Mouse (Mus musculus): ENCODE measurements around the gene Pilra. TPM values are rescaled to one million over a fixed set of nuclear protein-coding genes. Genes with fewer than 3 reads are reported as not detected.

Gene Pilra
- polyA plus RNA-seq, 1 experiment from 2014 or later: 1.3 TPM

DNA sequence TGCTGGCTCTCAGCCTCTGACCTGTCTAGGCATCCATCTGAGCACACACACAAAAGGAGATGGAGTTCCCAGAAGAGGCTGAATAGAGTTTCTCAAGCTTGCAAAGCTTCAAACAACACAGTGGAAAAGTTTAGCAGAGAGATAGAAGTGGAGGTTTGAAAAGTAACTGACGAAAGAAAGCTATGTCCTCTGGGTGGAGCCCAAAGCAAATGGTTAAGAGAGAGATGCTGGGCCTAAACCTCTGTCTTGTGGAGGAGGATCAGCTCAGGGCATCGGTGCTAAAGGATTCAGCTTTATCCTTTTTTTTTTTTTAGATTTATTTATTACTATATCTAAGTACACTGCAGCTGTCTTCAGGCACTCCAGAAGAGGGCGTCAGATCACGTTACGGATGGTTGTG lies 27.8 kb downstream of the Pilra start:
- Histone ChIP-seq H3K27me3 (replicated peaks; ENCODE audit: control insufficient read depth, insufficient read depth, low read length) (no peaks in the 10 kb centered on the region), H3K4me1 (replicated peaks; ENCODE audit: control insufficient read depth, insufficient read depth, low read length) (no peaks in the 10 kb centered on the region), H3K36me3 (ENCODE audit: control insufficient read depth, insufficient read depth, low read length) (no peaks in the 10 kb centered on the region), H3K9ac (ENCODE audit: low read depth, low read length) (no peak overlapping the region), H3K4me3 (ENCODE audit: low read depth, low read length) (no peak overlapping the region), H3K27ac (ENCODE audit: low read depth, low read length) (no peak overlapping the region), H3K9me3 (ENCODE audit: control insufficient read depth, low read length) (no peaks in the 10 kb centered on the region), H3K4me2 (no peak overlapping the region)
- WGBS: 83% methylated on average over 5 of the region's 5 CpGs
- ATAC-seq (replicated peaks; ENCODE audit: low FRiP score) (no peak), DNase-seq (ENCODE audit: low spot score) (no peak)

DNA sequence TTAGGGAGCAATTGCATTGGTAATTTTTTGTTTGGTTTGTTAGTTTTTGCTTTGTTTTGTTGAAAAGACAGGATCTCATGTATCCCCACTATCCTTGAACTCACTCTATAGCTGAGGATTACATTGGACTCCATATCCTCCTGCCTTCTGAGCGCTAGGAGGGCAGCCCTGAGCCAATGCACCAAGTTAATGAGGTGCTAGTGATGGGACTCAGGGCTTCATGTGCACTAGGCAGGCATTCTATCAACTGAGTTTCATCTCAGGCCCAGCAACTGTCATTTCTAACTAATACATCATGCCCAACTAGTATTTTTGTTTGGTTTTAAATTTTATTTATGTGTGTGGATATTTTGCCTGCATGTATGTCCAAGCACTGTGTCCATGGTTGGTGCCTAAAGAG lies 29.9 kb downstream of the Pilra start:
- no peak for DNase-seq (ENCODE audit: low spot score)
- no peaks in the 10 kb centered on the region for H3K27me3 ChIP-seq (replicated peaks; ENCODE audit: control insufficient read depth, insufficient read depth, low read length)

DNA sequence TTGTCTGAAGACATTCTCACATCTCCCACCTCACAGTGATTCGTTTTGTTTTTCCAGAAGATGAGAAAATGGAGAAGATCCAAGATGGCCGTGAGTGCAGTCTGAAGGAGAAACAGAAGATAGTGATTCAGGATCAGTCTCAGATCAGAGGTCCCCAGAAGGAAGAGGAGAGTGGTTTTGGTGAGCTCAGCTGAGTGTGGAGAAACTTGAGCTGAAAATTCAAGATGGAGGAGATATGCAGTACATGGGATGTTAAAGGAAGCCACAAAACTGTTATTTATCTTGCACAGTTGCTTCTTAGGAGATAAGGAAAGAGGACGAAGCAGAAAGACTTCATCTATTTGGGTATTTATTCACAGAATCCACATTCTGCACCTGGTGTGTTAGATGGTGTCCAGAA lies 35.2 kb downstream of the Pilra start:
- WGBS: 62% methylated on average over 3 of the region's 3 CpGs
- Histone ChIP-seq H3K27ac (ENCODE audit: low read depth, low read length) (no peak overlapping the region), H3K4me1 (replicated peaks; ENCODE audit: control insufficient read depth, insufficient read depth, low read length) (no peaks in the 10 kb centered on the region), H3K4me3 (ENCODE audit: low read depth, low read length) (no peak overlapping the region), H3K27me3 (replicated peaks; ENCODE audit: control insufficient read depth, insufficient read depth, low read length) (no peaks in the 10 kb centered on the region), H3K9ac (ENCODE audit: low read depth, low read length) (no peak overlapping the region), H3K9me3 (ENCODE audit: control insufficient read depth, low read length) (no peaks in the 10 kb centered on the region), H3K4me2 (no peak overlapping the region), H3K36me3 (ENCODE audit: control insufficient read depth, insufficient read depth, low read length) (no peaks in the 10 kb centered on the region)
- DNase-seq (ENCODE audit: low spot score): no peak
- no peak for ATAC-seq (replicated peaks; ENCODE audit: low FRiP score)

More for the DNA sequence above, 29.9 kb downstream of the Pilra start:
- no peaks in the 10 kb centered on the region for H3K9me3 ChIP-seq (ENCODE audit: control insufficient read depth, low read length)
- H3K4me1 ChIP-seq (replicated peaks; ENCODE audit: control insufficient read depth, insufficient read depth, low read length): no peaks in the 10 kb centered on the region
- H3K4me2 ChIP-seq: no peak overlapping the region
- H3K9ac ChIP-seq (ENCODE audit: low read depth, low read length): no peak overlapping the region
- H3K36me3 ChIP-seq (ENCODE audit: control insufficient read depth, insufficient read depth, low read length): no peaks in the 10 kb centered on the region
- H3K4me3 ChIP-seq (ENCODE audit: low read depth, low read length): no peak overlapping the region
- ATAC-seq (replicated peaks; ENCODE audit: low FRiP score): no peak
- WGBS: 49% methylated on average over 1 of the region's 1 CpGs
- H3K27ac ChIP-seq (ENCODE audit: low read depth, low read length): no peak overlapping the region

- DNase-seq (ENCODE audit: low spot score) (no peak), ATAC-seq (replicated peaks; ENCODE audit: low FRiP score) (no peak)
- Histone ChIP-seq H3K4me3 (ENCODE audit: low read depth, low read length) (no peak overlapping the region), H3K4me1 (replicated peaks; ENCODE audit: control insufficient read depth, insufficient read depth, low read length) (no peaks in the 10 kb centered on the region), H3K9me3 (ENCODE audit: control insufficient read depth, low read length) (no peaks in the 10 kb centered on the region), H3K27ac (ENCODE audit: low read depth, low read length) (no peak overlapping the region), H3K9ac (ENCODE audit: low read depth, low read length) (no peak overlapping the region), H3K36me3 (ENCODE audit: control insufficient read depth, insufficient read depth, low read length) (no peaks in the 10 kb centered on the region), H3K27me3 (replicated peaks; ENCODE audit: control insufficient read depth, insufficient read depth, low read length) (no peaks in the 10 kb centered on the region), H3K4me2 (no peak overlapping the region)
- 69% methylated on average over 3 of the region's 3 CpGs for WGBS
Observed at GRCm38 (mm10) chr5:137796606-137797005, 39.5 kb downstream of the Pilra start.

GRCm38 (mm10) chr5:137791553-137791952 lies 44.5 kb downstream of the Pilra start:
- no peaks in the 10 kb centered on the region for H3K9me3 ChIP-seq (ENCODE audit: control insufficient read depth, low read length)
- H3K4me3 ChIP-seq (ENCODE audit: low read depth, low read length): no peak overlapping the region
- 0 out of 2 replicates have a peak, but pooled peaks cover 2% of the 10 kb centered on the region for H3K4me1 ChIP-seq (replicated peaks; ENCODE audit: control insufficient read depth, insufficient read depth, low read length)
- no peaks in the 10 kb centered on the region for H3K27me3 ChIP-seq (replicated peaks; ENCODE audit: control insufficient read depth, insufficient read depth, low read length)
- no peak for DNase-seq (ENCODE audit: low spot score)
- no peaks in the 10 kb centered on the region for H3K36me3 ChIP-seq (ENCODE audit: control insufficient read depth, insufficient read depth, low read length)
- H3K4me2 ChIP-seq: no peak overlapping the region
- no peak overlapping the region for H3K27ac ChIP-seq (ENCODE audit: low read depth, low read length)
- no peak overlapping the region for H3K9ac ChIP-seq (ENCODE audit: low read depth, low read length)
- ATAC-seq (replicated peaks; ENCODE audit: low FRiP score): no peak

- H3K9ac ChIP-seq (ENCODE audit: low read depth, low read length): no peak overlapping the region
- no peak overlapping the region for H3K4me2 ChIP-seq
- no peak overlapping the region for H3K27ac ChIP-seq (ENCODE audit: low read depth, low read length)
- DNase-seq (ENCODE audit: low spot score) (no peak), ATAC-seq (replicated peaks; ENCODE audit: low FRiP score) (no peak)
- no peak overlapping the region for H3K4me3 ChIP-seq (ENCODE audit: low read depth, low read length)
- 93% methylated on average over 2 of the region's 2 CpGs for WGBS
- no peaks in the 10 kb centered on the region for H3K9me3 ChIP-seq (ENCODE audit: control insufficient read depth, low read length)
- peaks cover 14% of the 10 kb centered on the region for H3K4me1 ChIP-seq (replicated peaks; ENCODE audit: control insufficient read depth, insufficient read depth, low read length)
- peaks cover 5% of the 10 kb centered on the region for H3K36me3 ChIP-seq (ENCODE audit: control insufficient read depth, insufficient read depth, low read length)
- no peaks in the 10 kb centered on the region for H3K27me3 ChIP-seq (replicated peaks; ENCODE audit: control insufficient read depth, insufficient read depth, low read length)
Observed at GRCm38 (mm10) chr5:137788946-137789531, 47.0 kb downstream of the Pilra start.

- no peak overlapping the region for H3K27ac ChIP-seq (ENCODE audit: low read depth, low read length)
Observed at GRCm38 (mm10) chr5:137788171-137788570, 47.9 kb downstream of the Pilra start.

DNA sequence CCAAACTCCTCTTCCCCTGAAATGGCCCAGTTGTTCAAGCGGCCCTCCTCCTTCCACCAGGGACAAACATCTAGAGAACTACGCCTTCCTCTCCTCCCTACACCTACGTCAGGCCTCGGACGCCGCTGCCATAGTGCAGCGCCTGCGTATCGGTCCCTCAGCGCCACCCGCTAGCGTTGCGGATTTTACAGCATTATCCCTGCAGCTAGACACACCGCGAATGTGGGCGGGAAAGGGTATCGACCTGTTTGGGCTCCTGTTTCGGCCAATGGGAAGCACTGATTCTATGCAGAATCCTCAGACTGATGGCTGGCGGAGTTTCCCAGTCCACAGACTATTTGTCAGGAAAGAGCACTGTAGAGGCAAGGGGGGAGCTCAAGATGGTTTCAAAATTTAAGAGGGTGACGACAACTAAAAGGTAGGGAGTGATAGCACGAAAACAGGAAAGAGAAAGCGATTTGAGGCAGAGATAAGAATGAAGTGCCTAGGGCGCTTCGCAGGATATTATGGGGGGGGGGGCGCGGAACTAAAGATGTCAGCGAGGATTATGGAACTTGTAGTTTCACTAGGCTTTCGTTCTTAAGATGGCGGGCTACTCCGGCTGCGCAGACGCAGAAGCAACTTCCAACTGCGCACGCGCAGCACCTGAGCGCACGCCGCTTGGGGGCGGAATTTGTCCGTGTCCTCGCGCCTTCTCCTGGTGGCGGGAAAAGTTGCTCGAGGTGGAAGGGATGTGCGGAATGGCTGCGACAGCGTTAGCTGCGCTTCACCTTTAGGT lies 48.7 kb downstream of the Pilra start, which contains the start of the genes Mepce and Zcwpw1:
TSS of gene Mepce (minus strand) at position 505 of the 778 bp plus-strand sequence.
TSS of gene Zcwpw1 (plus strand) at position 648 of the 778 bp plus-strand sequence.
- H3K27me3 ChIP-seq (replicated peaks; ENCODE audit: control insufficient read depth, insufficient read depth, low read length): no peaks in the 10 kb centered on the region
- H3K36me3 ChIP-seq (ENCODE audit: control insufficient read depth, insufficient read depth, low read length): peaks cover 12% of the 10 kb centered on the region
- H3K4me3 ChIP-seq (ENCODE audit: low read depth, low read length): peak within 1 kb of the TSS; percentile 92
- DNase-seq (ENCODE audit: low spot score) (peak; percentile 90), ATAC-seq (replicated peaks; ENCODE audit: low FRiP score) (peak; percentile 74)
- no peaks in the 10 kb centered on the region for H3K9me3 ChIP-seq (ENCODE audit: control insufficient read depth, low read length)
- WGBS: under 1% methylated on average over 48 of the region's 48 CpGs
- H3K4me2 ChIP-seq: peak within 1 kb of the TSS; percentile 98
- H3K9ac ChIP-seq (ENCODE audit: low read depth, low read length): peak within 1 kb of the TSS; percentile 97
- peaks cover 20% of the 10 kb centered on the region for H3K4me1 ChIP-seq (replicated peaks; ENCODE audit: control insufficient read depth, insufficient read depth, low read length)
- H3K27ac ChIP-seq (ENCODE audit: low read depth, low read length): peak within 1 kb of the TSS; percentile 99

More at GRCm38 (mm10) chr5:137788171-137788570, 47.9 kb downstream of the Pilra start:
- no peak overlapping the region for H3K9ac ChIP-seq (ENCODE audit: low read depth, low read length)
- H3K36me3 ChIP-seq (ENCODE audit: control insufficient read depth, insufficient read depth, low read length): peaks cover 5% of the 10 kb centered on the region
- H3K4me2 ChIP-seq: peak overlapping the region; percentile 92
- peaks cover 20% of the 10 kb centered on the region for H3K4me1 ChIP-seq (replicated peaks; ENCODE audit: control insufficient read depth, insufficient read depth, low read length)
- no peak for ATAC-seq (replicated peaks; ENCODE audit: low FRiP score)
- H3K27me3 ChIP-seq (replicated peaks; ENCODE audit: control insufficient read depth, insufficient read depth, low read length): no peaks in the 10 kb centered on the region
- no peaks in the 10 kb centered on the region for H3K9me3 ChIP-seq (ENCODE audit: control insufficient read depth, low read length)
- H3K4me3 ChIP-seq (ENCODE audit: low read depth, low read length): peak overlapping the region; percentile 92; the same call in 1 of the 2 replicates
- WGBS: 65% methylated on average over 23 of the region's 24 CpGs
- no peak for DNase-seq (ENCODE audit: low spot score)

Measured in liver, embryonic 11.5 days (tissue).